Mouse (Mus musculus): ENCODE measurements at regions not wholly inside any gene's neighbourhood (a gene's known extent, or its start where the extent isn't known, plus 50 kb on each side); places are given as distances from the start of the nearest gene placed in this dataset.

DNA sequence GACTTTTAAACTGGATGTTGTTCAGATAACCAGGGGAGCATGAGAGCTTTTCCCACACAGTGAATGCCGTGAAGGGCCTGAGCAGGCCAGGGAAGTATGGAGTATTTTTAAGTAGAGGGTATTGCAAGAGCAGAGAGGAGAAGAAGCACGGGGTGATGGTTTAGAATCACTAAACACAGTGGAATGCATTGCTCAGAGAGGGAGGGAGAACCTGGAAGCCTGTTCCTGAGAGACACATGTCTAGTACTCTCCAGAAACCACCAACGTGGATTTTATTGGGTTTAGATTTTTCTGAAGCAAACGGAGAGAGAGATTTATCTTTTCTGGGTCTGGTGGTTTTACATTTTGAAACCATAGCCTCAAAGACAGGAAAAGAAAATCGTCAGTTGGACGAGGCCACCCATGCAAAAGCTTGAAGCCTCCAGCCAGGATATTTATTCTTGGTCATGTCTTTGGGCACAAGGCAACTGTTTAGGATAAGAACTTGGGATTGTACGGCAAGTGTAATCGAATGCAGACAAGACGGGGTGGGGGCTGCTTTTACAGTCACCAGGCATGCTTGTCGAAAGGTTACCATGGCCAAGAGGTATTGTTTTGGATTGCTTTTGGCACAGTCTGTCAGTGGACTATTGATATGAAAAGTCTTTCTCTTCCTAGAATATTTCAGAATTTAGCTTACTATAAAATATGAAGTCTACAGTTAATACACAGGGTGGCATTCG, 306.2 kb downstream of the Sorl1 start:
- H3K36me3 ChIP-seq, result no peaks in the 10 kb centered on the region
- H3K4me1 ChIP-seq (replicated peaks), result no peaks in the 10 kb centered on the region
- no peak overlapping the region for H3K4me3 ChIP-seq
- H3K27me3 ChIP-seq, result no peaks in the 10 kb centered on the region
- no peak overlapping the region for H3K4me2 ChIP-seq
- H3K27ac ChIP-seq, result no peak overlapping the region
- H3K9ac ChIP-seq, result no peak overlapping the region
- H3K9me3 ChIP-seq, result no peaks in the 10 kb centered on the region
- no peak for ATAC-seq (ENCODE audit: low FRiP score)
- WGBS, result 84% methylated on average over 11 of the region's 11 CpGs

DNA sequence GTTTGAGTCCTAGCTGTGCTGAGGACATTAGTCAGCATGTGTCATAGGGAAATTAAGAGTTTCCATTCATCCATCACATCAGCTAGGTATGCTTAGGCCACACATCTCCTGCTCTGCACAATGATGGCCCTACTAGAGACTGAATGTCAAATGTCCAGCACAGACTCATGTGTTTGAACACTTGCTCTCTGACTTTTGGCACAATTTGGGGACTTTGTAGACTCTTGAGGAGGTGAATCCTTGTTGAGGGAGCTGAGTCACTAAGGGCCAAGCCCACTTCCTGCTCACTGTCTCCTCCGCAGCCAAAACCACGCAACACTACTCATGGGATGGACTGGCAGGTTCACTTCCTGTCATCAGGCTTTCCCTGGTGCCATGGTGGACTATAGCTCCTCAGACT, 308.2 kb downstream of the Sorl1 start:
- WGBS, result 91% methylated on average over 2 of the region's 2 CpGs
- H3K4me2 ChIP-seq, result no peak overlapping the region
- no peak for ATAC-seq (ENCODE audit: low FRiP score)
- no peaks in the 10 kb centered on the region for H3K36me3 ChIP-seq
- H3K9me3 ChIP-seq, result no peaks in the 10 kb centered on the region
- no peaks in the 10 kb centered on the region for H3K4me1 ChIP-seq (replicated peaks)
- no peak overlapping the region for H3K27ac ChIP-seq
- H3K27me3 ChIP-seq, result no peaks in the 10 kb centered on the region
- no peak overlapping the region for H3K9ac ChIP-seq
- H3K4me3 ChIP-seq, result no peak overlapping the region

DNA sequence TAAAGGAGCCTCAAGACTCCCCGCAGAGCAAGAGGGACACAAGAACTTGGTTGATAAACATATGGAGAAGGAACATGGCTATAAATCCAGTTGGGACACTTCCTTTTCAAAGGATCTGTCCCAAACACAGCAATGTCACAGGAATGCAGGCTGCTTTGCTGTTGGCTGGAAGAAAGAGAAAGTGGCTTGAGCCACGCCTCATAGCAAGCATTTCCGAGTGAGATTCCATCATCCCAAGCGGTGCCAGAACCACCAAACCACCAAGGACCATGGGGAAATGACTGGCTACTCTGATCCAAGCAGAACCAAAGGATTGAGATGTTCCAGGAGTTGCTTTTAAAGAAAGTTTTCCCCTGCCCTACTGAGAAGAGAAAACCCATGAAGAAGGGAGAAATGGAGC, 314.8 kb downstream of the Sorl1 start:
- Histone ChIP-seq H3K9me3 (no peaks in the 10 kb centered on the region), H3K4me1 (replicated peaks) (peaks cover 20% of the 10 kb centered on the region), H3K4me2 (no peak overlapping the region), H3K4me3 (no peak overlapping the region), H3K27me3 (no peaks in the 10 kb centered on the region), H3K27ac (no peak overlapping the region), H3K36me3 (no peaks in the 10 kb centered on the region), H3K9ac (no peak overlapping the region)
- WGBS, result 80% methylated on average over 4 of the region's 4 CpGs
- ATAC-seq (ENCODE audit: low FRiP score), result no peak

DNA sequence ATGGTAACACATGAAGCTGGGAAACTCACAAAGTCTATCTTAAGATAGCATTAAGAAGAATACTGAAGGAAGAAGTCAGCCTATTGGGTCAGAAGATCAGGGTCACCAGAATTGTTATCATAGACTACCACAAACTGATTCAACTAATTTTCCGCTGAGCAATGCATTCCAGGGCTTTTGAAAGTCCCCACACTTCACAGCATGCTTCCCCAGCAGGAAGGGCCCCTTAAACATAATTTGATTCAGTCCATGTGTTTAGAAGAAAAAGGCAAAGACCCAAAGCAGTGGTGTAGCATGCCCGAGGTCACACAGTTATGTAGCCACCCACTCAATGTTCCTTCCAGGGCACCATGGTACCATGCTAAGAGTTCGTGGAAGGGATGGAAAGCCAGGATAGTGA, 315.3 kb downstream of the Sorl1 start:
- ATAC-seq (ENCODE audit: low FRiP score), result no peak
- Histone ChIP-seq H3K4me1 (replicated peaks) (peaks cover 23% of the 10 kb centered on the region), H3K4me3 (no peak overlapping the region), H3K27ac (no peak overlapping the region), H3K4me2 (no peak overlapping the region), H3K36me3 (no peaks in the 10 kb centered on the region), H3K9ac (no peak overlapping the region), H3K9me3 (no peaks in the 10 kb centered on the region), H3K27me3 (no peaks in the 10 kb centered on the region)
- 45% methylated on average over 3 of the region's 3 CpGs for WGBS

DNA sequence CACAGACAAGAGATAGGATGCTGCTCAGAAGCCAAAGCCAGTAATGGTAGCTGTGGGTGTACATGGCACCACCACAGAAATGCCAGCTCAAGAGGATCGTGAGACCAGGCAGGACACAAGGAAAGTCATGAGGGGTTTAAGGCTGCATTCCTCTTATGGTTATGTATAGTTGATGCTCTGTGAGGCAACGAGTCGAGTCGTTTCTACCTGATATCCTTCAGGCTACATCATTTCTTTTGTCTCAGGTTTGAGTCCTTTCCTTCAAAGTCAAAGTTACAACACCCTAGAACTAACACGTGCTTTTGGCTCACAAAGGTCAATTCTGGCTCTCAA, 317.8 kb downstream of the Sorl1 start:
- H3K4me1 ChIP-seq (replicated peaks), result peaks cover 23% of the 10 kb centered on the region
- H3K4me3 ChIP-seq, result no peak overlapping the region
- H3K9me3 ChIP-seq, result no peaks in the 10 kb centered on the region
- no peaks in the 10 kb centered on the region for H3K27me3 ChIP-seq
- H3K4me2 ChIP-seq, result no peak overlapping the region
- H3K27ac ChIP-seq, result peak overlapping the region; percentile 78; the same call in 1 of the 2 replicates
- 87% methylated on average over 5 of the region's 5 CpGs for WGBS
- no peak for ATAC-seq (ENCODE audit: low FRiP score)
- H3K36me3 ChIP-seq, result no peaks in the 10 kb centered on the region
- H3K9ac ChIP-seq, result no peak overlapping the region; the same call in 1 of the 2 replicates

DNA sequence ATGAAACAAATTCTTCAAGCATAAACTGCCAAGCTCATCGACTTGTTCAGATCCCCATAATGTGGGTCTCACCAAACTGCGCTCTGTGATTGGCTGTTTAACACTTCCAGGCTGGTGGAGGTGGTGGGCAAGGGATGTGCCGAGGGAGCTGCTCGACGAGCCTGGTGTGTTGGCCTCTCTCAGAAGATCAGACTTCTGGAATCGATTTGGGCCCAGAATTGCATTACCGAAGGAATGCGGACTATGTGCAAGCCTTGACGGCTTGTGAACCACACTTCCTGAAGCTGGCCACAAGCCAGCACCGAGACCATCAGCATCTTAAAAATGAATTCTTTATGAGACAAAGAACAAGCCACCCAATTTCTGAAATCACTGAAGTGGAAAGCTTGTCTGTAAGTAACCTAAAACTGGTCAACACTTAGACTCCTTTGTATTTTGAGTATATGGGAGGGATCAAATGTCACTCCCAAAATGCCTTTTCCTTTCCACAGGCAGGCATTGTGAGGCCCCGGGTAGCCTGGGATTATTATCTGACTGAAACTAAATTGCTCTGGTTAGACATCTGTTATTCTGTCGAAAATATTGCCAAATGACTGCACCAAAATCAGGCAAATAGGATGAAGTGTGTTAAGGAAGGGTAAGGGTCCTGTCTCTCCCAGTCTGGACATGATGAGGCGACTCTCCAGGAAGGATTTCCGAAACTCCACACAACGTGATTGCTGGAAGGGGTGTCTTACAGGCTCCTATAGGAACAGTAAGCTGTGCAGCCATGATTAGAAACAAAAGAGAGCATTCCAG, 318.4 kb downstream of the Sorl1 start:
- no peaks in the 10 kb centered on the region for H3K36me3 ChIP-seq
- H3K4me3 ChIP-seq, result no peak overlapping the region
- ATAC-seq (ENCODE audit: low FRiP score), result no peak
- 0 out of 2 replicates have a peak overlapping the region, but pooled peaks have one; percentile 19 for H3K4me2 ChIP-seq
- no peaks in the 10 kb centered on the region for H3K9me3 ChIP-seq
- WGBS, result 43% methylated on average over 15 of the region's 15 CpGs
- H3K27ac ChIP-seq, result peak overlapping the region; percentile 78
- H3K4me1 ChIP-seq (replicated peaks), result peaks cover 23% of the 10 kb centered on the region
- no peaks in the 10 kb centered on the region for H3K27me3 ChIP-seq
- H3K9ac ChIP-seq, result no peak overlapping the region; the same call in 1 of the 2 replicates

DNA sequence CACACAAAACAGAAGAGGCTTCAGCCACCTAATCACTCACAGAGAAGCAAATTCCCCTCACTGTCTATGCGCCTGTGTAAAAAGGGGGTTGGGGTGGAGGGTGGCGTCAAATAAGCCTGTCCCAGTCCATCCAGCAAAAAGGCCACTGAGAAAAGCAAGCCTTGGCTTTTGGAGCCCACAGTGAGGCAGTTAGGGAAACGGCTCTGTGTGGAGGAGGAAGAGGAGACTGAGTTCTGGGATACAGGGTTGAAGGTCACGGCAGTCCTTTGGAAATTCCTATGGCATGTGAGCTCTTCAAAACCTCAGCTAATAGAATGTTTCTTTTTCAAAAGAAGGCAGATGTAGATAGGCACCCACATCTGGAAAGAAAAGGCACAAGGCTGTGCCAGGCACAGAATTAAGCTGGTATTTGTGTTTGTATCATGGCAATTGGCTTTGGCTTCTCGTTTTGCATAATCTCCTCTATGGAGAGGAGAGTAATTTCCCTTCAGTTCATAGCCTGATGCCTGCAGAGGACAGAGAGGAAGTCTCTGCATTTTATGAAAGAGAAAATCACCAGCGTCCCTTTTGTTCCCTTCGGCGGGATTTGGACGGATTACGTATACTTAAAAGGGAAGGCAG, 319.3 kb downstream of the Sorl1 start:
- H3K4me3 ChIP-seq, result no peak overlapping the region
- WGBS, result 17% methylated on average over 10 of the region's 10 CpGs
- no peak for ATAC-seq (ENCODE audit: low FRiP score)
- H3K27ac ChIP-seq, result peak overlapping the region; percentile 78
- no peak overlapping the region for H3K4me2 ChIP-seq
- H3K9me3 ChIP-seq, result no peaks in the 10 kb centered on the region
- H3K9ac ChIP-seq, result peak overlapping the region; percentile 47; the same call in 1 of the 2 replicates
- no peaks in the 10 kb centered on the region for H3K27me3 ChIP-seq
- peaks cover 23% of the 10 kb centered on the region for H3K4me1 ChIP-seq (replicated peaks)
- H3K36me3 ChIP-seq, result no peaks in the 10 kb centered on the region

DNA sequence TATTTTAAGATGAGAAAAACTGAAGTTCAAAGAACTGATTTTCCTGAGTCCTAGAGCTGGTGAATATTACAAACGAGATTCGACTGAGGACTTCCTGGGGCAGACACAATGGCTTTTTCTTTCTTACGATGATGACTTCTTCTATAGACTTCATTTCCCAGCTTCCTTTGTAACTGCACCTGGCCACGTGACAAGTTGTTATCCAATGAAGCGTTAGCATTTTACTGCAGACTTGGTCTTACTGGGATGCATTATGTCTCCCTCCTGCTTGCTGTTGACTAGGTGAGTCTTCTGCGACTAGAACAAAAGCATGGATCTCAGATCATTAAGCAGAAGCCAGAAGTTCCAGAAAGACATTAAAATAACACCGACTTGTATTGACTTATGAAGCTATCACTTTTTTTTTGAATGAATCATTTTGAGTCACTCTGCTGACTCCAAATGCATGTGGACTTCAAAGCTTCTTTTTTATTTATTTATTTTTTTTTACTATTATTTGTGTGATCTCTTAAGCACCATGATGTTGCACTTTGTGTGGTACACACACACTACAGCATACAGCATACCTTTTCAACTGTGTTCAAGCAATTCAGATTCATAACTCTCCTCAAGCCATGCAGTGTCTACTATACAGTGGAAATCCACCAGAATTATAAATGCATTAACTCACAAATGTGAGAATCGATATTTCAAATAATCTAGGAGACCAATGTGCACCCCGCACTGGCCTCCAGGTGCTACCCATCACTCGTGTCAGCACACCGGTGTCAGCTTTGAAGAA, 320.2 kb downstream of the Sorl1 start:
- Histone ChIP-seq H3K4me1 (replicated peaks) (peaks cover 23% of the 10 kb centered on the region), H3K27me3 (no peaks in the 10 kb centered on the region), H3K4me2 (no peak overlapping the region), H3K4me3 (no peak overlapping the region), H3K27ac (peak overlapping the region; percentile 78; the same call in 1 of the 2 replicates), H3K36me3 (no peaks in the 10 kb centered on the region), H3K9ac (no peak overlapping the region), H3K9me3 (no peaks in the 10 kb centered on the region)
- WGBS, result 63% methylated on average over 11 of the region's 11 CpGs
- ATAC-seq (ENCODE audit: low FRiP score), result no peak

DNA sequence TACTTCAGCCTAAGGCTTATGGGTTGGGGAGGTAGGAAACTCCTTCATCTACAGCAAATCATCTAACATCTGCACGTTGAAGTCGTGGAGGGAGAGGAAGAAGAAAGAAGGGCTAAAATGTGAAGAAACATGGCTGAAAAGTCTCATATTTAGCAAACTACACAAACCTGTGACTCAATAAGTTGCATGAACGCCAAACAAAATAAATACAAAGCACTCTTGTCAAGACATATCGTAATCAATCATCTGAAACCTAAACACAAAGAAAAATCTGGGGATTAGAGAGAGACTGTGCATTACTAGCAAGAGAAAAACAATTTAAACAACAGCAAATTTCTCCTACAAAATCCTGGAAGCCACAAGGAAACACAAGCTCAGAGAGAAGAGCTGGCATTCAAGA, 322.7 kb downstream of the Sorl1 start:
- no peak for ATAC-seq (ENCODE audit: low FRiP score)
- Histone ChIP-seq H3K4me2 (no peak overlapping the region), H3K9me3 (no peaks in the 10 kb centered on the region), H3K4me1 (replicated peaks) (peaks cover 23% of the 10 kb centered on the region), H3K36me3 (no peaks in the 10 kb centered on the region), H3K4me3 (no peak overlapping the region), H3K27ac (no peak overlapping the region), H3K9ac (no peak overlapping the region), H3K27me3 (no peaks in the 10 kb centered on the region)
- 83% methylated on average over 4 of the region's 4 CpGs for WGBS

DNA sequence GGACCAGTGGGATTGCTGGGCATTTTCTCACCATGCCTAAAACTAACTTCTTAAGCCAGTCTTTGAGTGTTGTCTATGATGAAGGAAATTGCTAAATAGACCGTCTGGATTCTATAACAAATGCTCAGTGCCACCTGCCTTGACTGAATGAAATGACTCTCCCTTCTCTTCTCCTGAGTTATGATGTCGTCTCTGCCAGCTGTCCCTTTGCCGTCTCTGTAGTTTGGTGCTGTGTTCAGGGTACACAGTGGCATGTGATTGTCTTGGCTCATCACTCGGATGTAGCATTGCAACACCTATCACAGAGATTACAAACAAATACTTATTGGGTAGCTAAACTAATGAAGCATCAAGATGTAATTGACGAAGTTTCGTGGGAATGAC, 331.3 kb downstream of the Sorl1 start:
- no peak overlapping the region for H3K27ac ChIP-seq
- H3K4me2 ChIP-seq, result no peak overlapping the region
- H3K4me3 ChIP-seq, result no peak overlapping the region
- no peak overlapping the region for H3K9ac ChIP-seq
- no peaks in the 10 kb centered on the region for H3K9me3 ChIP-seq
- H3K4me1 ChIP-seq (replicated peaks), result peaks cover 12% of the 10 kb centered on the region
- no peaks in the 10 kb centered on the region for H3K27me3 ChIP-seq
- H3K36me3 ChIP-seq, result no peaks in the 10 kb centered on the region
- 73% methylated on average over 6 of the region's 6 CpGs for WGBS
- no peak for ATAC-seq (ENCODE audit: low FRiP score)

DNA sequence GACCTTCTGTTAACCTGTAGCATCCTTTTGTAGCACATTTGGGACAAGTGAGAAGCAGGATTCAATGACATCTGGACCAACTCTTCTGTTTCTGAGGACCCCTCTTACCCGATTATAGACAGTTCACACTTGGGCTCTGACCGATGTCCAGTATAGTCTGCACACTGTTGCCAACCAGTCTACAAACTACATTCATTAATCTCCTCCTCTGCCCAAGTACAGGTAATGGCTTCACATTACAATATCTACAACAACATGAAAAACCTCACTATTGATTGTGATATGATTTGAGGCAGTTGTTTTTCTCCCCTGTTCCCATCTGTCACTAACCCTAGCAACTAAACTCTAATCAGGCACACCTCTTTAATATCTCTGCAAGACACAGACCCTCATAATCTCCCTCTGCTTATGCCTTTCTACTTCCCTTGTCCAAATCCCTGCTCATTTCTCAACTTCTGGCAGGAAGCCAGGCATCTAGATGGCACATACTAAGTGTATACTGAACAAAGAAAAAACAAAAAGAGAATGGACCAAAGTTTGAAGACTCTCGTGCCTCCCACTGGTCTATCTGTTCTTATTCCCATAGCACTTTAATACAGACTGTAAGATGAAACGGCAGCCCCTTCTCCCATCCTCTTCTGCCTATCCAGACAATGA, 331.8 kb downstream of the Sorl1 start:
- no peaks in the 10 kb centered on the region for H3K27me3 ChIP-seq
- H3K9ac ChIP-seq, result no peak overlapping the region
- ATAC-seq (ENCODE audit: low FRiP score), result no peak
- H3K27ac ChIP-seq, result no peak overlapping the region
- H3K36me3 ChIP-seq, result no peaks in the 10 kb centered on the region
- 70% methylated on average over 4 of the region's 4 CpGs for WGBS
- H3K9me3 ChIP-seq, result no peaks in the 10 kb centered on the region
- H3K4me1 ChIP-seq (replicated peaks), result peaks cover 12% of the 10 kb centered on the region
- no peak overlapping the region for H3K4me2 ChIP-seq
- H3K4me3 ChIP-seq, result no peak overlapping the region
